Mouse (Mus musculus) spleen, adult 18-20 months (tissue): ENCODE results near the gene Slco3a1.

Experiments
- DNase-seq, 2 experiments: peaks; one replicate each; pipeline ENCODE4 v3.0.0; 2022; ENCODE audit warnings: mixed read lengths in 2 of 2

Slco3a1 gene

DNA sequence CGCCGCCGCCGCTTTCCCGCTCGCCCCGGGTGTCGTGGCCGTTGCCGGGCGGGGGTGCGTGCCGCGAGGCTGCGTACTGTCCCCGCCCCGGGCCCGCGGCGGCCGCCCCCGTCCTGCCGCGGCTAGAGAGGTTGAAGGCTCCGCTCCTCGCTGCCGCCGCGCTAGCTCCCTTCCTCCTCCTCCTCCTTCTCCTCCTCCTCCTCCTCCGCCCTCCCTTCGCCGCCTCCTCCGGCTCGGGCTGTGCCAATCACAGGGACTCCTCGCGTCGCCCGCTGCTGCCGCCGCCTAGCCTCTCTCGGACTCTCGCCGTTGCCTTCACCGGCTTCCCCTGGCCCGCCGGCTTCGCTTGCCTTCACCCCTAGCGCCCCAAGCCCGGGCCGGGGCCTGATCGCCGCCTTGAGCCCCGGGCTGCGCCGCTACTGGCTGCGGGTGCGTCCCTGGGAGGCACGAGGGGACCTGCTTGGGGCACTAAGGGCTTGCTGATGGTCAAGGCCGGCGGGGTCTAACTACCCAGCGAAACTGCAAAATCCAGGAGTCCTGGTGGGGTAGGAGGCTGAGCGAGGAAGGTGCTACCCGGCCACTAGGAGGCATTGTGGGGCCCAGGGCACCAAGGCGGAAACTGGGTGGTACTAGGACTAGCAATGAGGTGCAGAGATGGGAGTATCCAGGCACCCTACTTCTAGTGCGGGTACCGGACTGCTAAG is at the start of gene Slco3a1:
Gene Slco3a1 (minus strand): TSS at position 173 of the 704 bp plus-strand sequence.
- DNase-seq, result peak; percentile 51 to 52

DNA sequence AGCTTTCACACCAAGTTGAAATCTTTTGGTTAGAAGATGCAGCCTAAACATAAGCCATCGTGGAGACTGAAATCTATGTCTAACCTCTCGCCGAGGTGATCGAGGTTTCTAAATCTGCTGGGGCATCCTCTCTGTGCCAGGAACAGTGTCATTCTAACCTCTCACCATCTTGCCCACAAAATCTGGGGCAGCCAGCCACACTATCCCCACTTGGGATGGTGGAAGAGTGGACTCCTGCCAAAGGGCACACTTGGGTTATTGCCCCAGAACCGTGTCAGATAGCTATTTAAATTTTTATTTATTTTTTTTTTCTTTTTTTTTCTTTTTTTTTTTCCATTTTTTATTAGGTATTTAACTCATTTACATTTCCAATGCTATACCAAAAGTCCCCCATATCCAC is 46.4 kb upstream of the Slco3a1 start:
- no peak for DNase-seq

DNA sequence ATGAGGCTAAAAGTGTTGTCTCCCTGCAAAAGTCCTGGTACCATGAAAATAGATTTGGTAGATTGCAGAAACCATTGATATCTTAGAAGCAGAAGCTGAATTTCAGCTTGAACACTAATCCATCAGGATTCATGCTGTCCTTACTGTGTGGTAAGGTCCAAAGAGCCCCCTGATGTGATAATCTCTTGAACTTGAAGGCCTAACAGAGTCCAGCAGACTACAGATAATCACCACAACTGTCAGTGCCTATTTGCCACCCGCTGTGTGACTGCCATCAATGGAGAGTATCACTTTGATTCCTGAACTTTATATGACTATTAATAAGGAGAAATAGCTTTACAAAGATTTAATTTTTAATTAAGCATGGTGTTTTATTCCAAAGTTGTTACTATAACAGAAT is 24.8 kb upstream of the Slco3a1 start:
- DNase-seq, result no peak

DNA sequence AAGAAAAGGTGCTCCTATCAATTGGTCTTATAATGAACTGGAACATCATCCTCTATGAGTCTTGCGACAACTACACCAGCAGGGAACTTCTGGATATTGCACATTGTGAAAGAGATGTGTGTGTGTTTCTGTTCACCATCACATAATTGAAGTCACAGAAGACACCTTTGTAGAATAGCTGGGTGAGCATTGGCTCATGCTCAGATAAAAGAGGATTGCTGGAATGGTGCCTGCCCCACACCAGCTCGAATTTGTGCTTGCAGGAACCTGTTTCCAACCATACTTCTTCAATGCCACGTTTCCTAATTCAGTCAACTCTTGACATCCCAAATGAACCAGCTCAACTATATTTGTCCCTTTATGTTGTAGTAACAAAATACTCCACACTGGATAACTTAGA is 21.1 kb upstream of the Slco3a1 start:
- DNase-seq, result no peak

DNA sequence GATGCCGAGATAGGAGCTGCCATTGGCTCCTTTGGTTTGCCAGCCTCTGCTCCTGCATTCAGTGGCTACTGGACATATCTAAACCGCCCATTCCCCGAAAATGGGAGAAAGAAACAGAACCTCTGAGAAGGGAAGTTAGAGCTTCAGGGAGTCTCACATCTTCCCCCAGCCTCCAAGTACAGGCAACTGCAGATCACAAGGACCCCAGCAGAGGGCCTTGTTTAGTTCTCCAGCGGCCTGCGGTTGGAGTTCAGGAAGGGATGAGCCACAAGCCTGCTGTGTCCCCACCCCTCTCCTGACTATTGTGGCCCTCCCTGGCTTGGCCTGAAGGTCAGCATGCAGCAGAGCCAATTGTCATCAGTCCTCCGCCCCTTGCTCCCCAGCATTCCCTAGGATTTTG is 836 bp upstream of the Slco3a1 start:
- DNase-seq, result peak; percentile 9 to 25

DNA sequence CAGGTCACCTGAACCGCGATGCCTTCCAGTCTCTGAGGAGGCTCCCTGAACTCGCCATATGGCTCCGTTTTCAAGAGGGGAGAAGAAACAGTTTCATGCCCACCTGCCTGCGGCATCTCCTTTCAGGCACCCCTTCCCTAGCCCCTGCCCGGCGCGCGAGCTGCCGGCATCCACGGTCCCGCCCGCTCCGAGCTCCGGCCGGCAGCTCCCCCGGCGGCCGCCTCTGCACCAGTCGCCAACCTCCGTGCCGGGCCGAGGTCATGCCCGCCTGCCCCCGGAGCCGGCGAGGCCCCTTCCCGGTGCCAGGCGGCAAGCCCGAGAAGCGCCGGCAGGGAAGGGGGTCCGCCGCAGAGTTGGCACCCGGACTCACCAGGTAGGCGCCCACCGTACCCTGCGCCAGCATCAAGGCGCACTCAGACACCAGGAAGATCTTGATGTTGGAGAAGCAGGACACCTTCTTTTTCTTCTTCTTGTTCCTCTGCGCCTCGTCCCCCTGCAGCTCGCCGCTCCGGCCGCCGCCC is 479 bp downstream of the Slco3a1 start:
- DNase-seq, result peak; percentile 6 to 31

DNA sequence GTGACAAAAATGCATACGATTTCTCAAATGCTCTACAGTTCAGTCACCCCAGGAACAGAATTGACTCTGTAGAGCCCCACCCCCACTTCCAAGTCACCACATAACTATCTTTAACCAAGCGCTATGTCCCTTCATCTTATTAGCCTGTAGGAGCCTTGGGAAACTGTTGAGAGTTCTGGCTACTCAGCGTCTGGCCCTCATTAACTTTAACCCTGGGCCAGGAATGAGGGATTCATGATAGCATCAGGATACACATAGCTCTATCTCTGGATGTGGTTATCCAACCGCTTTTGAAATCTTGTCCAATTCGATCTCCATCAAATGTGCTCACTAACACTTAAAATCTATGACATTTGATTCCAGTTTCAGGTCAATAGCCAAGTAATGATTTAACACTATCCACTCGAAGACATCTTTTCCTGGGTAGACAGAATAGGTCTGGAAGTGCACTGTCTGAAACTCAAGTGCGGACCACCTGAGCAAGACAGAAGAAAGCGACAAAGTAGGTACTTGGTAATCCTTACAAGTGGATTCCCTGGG is 1.4 kb downstream of the Slco3a1 start:
- DNase-seq, result no peak

DNA sequence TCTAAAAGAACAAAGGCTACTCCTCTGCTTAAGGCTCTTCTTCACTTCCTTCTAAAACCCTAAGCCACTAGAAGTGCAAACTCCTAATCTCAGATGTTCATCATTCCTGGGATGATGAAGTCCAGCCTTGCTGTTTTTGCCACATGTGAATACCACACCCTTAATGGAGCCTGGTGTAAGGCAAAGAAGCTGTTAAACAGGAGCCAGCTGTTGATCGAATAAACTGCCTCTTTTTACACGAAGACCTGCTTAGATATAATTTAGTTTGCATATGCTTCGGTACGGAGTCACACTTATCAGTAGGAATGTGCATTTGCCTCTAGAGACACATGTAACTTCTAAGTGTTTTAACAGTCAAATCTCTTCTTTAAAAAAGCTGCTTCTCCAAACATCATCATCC is 2.0 kb downstream of the Slco3a1 start:
- no peak for DNase-seq

DNA sequence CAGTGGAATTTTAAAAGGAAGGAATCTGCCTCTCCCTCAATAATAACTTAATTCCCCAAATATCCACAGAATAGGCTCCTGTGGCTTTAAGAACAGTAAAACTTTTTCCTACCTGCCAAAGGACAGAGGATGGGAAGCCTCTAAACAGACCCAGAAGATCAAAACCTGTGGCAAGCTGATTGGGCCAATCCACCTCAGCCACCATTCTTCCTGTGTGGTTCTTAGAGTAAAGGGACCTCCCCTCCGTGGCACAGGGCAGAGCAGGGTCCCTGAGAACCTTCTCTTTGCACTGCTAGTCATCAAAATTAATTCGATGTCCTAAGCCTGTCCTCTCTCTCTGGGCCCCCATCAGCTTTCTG is 2.6 kb downstream of the Slco3a1 start:
- no peak for DNase-seq

DNA sequence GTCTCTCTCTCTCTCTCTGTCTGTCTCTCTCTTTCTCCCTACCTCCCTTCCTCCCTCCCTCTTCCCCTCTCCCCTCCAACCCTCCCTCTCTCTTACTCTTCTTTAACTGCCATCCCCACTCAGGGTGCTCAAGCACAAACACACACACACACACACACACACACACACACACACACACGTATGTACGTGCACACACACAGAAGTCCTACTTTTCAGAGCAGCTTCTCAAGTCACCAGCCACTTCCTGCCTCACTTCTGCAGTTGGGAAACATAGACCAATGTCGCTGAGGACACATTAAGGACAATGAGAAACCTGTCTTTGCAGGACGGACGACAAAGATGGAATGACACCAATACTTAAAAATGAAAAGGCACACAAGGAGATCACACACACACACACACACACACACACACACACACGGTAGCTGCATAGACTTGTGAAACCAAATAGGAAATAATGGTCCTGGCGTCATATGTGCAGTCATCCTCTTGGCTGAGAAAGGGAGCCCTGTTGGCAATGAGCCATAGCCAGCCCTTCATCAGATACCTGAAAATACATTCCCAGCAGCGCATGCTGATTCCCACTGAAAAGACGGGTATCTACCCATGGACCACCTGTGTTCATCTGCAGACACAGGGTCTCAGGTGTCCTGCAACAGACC is 3.1 kb downstream of the Slco3a1 start:
- no peak for DNase-seq

DNA sequence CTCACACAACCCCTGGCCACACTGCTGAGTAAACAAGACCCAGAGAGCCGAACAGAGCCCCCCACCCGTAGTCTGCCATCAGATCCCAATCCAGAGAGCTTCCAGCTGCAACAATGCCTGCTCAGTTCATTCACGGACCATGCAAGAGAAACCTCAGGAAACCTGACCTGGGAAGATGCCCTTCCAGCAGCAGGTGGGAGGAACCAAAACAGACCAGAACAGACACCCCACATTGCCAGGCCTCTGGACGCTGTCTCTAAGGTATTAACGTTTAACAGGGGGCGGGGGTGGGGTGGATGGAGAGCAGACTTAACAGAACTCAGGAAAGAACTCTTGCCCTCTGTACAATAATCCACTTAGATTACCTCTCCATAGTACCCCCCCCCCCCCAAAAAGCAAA is 4.9 kb downstream of the Slco3a1 start:
- no peak for DNase-seq

DNA sequence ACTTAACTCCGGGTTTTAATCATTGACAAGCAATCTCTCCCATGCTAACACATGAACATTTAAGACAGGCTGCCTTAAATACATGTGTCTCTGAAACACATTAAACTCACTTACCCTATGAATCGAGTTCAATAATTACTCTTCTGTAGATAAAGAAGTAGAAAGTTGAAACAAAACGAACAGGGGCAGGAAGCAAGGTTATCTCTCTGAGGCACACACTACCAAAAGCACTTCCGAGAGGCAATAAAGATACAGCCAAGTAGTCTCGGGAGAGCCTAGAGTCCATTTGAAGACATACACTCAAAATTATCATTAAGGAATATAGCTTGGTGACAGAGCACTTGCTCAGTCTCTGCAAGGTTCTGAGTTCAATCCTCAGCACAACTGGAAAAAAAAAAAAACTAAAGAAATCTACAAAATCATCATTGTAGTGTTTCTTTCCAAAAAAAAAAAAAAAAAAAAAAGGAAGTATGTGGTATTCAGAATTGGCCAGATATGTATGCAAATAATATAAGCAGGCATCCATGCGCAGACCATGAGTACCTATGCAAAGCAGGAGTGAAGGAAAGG is 5.5 kb downstream of the Slco3a1 start:
- DNase-seq, result no peak

DNA sequence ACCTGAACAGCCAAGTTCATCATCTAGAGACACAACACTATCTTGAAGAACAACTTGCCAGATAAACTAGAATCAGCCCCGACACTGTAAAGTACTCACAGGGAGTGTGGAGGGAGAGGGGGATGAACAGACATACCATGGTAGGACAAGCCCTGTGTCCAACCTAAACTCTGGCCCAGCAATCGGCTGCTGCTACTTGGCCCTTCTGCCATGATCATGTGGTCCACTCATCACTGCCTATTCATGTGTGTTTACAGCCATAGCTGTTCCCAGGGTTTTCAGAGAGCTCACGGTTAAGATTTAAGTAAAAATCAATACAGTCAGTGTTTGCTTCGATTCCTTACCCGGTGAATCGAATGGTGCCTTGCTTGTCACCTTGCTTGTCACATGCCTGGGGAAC is 7.9 kb downstream of the Slco3a1 start:
- DNase-seq, result no peak

DNA sequence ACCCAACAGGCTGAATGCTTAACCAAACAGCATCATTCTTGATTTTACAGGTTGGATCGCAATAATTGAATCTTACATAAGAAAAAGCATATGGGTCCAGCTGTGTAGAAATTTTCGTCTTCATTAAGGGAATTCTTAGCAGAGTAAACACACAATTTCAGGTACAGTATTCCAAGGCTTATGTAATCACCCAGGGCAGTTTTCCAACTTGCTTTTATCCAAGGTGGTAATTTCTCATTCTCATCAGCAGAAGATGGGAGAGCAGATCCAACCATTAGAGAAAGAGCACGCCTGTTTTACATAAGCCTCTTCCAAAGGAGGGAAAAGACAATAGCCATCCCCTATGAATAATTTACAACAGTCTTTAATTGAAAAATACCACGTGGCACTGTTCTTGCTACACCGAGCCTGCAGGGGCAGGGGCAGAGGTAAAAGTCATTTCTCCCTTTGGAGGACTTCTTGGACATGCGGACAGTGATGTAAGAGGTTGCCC is 9.0 kb downstream of the Slco3a1 start:
- no peak for DNase-seq

DNA sequence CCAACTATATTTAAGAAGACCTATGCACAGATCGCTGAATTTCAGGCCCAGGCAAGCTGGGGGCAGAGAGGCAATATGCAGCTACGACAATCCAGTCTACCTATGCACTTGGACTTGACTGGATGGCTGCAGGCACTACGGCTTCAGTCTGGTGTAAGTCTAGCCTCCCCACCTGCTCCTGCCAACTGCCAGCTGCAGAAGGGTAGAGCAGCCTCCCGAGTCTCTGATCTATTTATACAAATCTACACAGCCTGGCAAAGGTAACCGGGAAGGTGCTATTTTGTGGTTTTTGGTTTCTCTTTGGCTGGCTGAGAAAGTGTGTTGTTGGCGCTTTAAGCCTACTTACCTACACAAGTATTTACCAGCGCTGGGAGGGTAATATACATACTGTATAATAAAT is 10.3 kb downstream of the Slco3a1 start:
- DNase-seq, result no peak

DNA sequence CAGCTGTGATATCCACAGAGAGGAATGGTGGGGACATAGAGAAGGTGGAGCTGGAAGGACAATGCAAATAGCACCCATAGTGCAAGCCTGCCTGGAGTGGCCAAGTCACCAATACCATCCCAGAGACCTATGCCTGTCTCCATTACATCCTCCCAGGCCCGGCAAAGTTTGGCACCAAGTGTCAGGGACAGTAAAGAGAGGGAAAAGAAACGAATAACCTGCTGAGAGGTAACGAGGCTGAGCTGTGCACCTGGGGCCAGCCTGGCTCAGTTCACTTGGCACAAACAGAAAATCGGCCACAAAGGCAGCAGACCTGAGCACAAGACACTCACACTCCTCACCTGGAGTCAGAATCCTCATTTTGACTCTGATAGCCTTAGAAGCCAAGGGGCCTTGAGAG is 12.6 kb downstream of the Slco3a1 start:
- no peak for DNase-seq

DNA sequence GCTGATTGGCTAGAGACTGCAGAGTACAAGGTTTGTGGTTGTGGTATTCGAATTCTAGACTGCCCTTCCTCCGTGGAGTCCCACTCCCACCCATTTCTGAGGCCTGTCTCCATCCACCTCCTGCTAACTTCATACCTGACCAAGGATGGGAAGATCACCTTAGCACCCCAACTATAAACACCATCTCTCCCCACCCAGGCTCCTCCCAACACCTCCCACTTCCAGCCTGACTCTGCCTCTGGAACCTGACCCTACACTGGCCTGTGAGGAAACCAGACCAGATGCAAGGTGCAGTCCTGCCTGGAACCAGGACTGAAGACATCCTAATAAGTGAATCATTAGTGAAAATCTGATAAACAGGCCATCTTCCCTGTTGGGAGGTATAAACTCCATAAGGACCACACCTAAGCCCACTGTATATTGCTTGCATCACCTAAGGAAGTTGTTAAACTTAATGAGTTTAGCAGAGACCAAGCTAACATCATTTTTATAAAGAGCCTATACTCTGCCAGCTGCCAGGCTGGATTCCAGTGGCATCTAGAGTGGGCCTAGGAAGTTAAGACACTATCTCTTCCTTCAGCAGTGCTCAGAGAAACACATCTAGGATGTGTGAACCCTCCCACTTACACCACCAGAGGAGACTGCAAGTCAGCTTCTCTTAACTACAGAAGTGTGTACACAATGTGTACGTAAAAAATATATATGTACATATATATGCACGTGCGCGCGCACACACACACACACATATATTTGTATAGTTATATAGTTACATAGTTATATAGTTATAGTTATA is 13.5 kb downstream of the Slco3a1 start:
- no peak for DNase-seq

DNA sequence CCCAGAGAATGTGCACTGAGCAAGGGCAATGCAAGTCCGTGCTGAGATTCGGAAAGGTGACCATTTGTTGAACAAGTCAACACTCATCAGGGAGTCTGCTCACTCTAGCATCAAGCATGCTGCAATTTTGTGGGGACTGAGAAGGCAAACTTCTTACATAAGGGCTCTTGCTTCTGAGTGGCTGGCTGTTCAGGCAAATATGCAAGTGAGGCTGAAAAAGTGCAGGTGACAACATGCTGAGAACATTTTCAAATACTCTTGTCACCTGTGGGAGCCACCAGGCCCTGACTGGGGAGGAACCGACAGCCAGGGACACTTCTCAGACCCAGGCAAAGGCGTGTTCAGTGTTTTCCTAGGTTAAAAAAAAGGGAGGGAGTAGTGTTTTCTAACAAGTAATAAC is 18.4 kb downstream of the Slco3a1 start:
- DNase-seq, result no peak

DNA sequence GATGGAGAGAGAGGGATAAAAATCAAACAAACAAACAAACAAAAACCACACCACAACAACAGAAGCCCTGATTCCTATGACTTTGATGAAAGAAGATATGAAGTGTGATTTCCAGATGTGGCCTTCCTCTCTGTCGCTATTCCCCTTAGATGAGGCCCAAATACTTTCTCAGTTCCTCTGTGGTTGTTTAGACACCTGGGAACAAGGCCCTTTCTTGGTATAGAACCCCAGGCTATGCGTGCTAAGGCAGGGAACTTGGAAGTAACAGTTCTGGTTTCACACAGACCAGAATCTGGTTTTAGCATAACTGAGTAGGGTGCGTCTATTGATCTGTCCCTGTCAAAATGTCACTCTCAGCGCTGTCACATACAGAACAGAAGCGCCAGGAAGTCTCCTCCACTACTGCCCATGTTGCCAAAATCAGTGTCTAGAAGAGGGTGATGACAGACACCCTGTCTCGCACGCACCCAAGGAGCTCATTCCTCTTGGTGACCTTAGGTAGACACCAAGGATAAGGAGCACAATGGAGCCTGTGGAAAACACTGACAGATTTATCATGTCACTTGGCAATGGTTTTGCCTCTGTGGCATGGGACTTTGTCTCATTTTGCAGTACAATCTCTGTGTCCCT is 23.0 kb downstream of the Slco3a1 start:
- no peak for DNase-seq

DNA sequence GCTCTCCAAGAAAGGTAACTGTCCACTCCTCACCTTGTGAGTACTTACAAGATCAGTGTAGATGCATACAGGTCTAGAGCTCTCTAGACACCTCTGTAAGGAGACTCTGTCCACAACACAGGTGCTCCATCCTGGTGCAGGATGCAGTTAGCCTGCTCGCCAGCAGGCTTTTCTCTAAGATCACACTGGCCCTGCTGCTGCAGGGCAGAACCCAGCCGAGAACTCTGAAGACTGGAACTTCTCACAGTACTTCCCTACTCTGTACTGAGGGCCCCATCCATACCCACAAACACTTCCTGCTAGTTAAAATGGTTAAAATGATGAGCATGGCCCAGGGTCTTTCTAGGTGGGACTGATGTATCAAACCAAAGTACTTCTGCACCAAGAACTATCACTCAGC is 24.7 kb downstream of the Slco3a1 start:
- no peak for DNase-seq

DNA sequence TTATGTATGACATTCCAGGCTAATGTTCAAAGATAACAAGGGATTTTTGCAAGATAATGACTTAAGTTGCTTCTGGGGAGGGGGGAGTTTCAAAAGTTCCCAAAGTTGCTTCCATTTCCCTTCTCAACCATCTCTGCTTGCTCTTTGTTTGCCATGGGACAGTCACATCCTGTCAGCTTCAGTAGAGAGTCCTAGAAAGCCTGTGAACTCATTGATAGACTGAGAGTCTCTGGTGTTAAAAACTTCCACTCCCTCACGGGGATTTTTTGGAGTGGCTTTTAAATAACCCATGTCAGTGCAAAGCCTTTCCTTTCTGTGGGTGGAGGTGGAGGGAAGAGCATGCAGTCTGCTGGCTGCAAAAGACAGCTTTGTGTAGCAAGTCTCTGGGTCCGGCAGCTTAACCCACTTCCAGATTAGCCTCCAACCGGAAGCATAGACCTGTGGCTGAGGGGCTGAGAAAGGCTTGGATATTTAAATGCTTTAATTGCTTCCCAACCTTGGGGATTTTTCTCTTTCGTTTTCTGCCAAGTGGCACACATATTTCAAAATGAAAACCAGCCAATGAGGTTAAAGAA is 25.3 kb downstream of the Slco3a1 start:
- DNase-seq, result no peak

DNA sequence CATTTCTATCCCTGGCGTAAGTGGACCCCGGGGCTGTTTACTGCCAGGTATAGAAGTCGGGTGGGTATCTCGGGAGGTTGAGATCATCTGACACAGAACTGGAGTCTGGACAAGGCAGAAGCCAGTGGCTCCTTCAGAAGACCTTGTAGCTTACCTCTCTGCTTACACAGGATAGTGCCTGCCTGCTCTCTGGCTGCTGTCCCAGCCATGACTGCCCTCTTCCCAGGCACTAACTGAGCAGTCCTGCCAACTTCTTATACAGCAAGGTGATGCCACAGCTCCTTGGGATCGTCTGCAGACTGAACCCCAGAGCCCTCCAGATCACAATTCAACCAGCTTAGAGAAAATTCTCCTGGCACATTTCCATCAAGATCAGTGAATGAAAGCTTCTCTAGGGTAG is 26.4 kb downstream of the Slco3a1 start:
- no peak for DNase-seq
